Mouse (Mus musculus) forebrain, embryonic 14.5 days (tissue): ENCODE measurements around the gene 1700025G04Rik. TPM values are rescaled to one million over a fixed set of nuclear protein-coding genes. Genes with fewer than 3 reads are reported as not detected.

Experiments used
- ATAC-seq: fragments of 200-750 bp; cut with Nextera tagmentation; 2 replicates; pipeline ENCODE4 v1.8.0; 2017; ENCODE audit warnings: mild to moderate bottlenecking, moderate library complexity
- DNase-seq: peaks from one replicate; pipeline ENCODE4 v3.0.0-alpha.2; 2015; ENCODE audit warnings: low spot score
- H3K27ac ChIP-seq: fragments of 300-500 bp; sonication (generic); 2 replicates; pipeline ENCODE4 v1.5.1; 2014; ENCODE audit warnings: low read depth, mild to moderate bottlenecking, control low read depth, low read length, moderate library complexity
- H3K27me3 ChIP-seq: fragments of 300-500 bp; sonication (generic); replicated peaks from 2 replicates; pipeline ENCODE4 v1.6.1; 2014; ENCODE audit warnings: low read length, control low read depth, mixed read lengths; ENCODE audit not compliant: control insufficient read depth, insufficient read depth
- H3K36me3 ChIP-seq: fragments of 300-500 bp; sonication (generic); 2 replicates; pipeline ENCODE4 v1.6.1; 2014; ENCODE audit warnings: low read length, control low read depth; ENCODE audit not compliant: control insufficient read depth, insufficient read depth
- H3K4me1 ChIP-seq: fragments of 300-500 bp; sonication (generic); 2 replicates; pipeline ENCODE4 v1.6.1; 2014; ENCODE audit warnings: antibody characterized with exemption, low read length, control low read depth; ENCODE audit not compliant: control insufficient read depth, insufficient read depth
- H3K4me2 ChIP-seq: fragments of 300-500 bp; sonication (generic); 2 replicates; pipeline ENCODE4 v1.6.1; 2014; ENCODE audit warnings: mild to moderate bottlenecking, control low read depth, low read length
- H3K4me3 ChIP-seq: fragments of 300-500 bp; sonication (generic); 2 replicates; pipeline ENCODE4 v1.5.1; 2014; ENCODE audit warnings: low read depth, low read length, control low read depth
- H3K9ac ChIP-seq: fragments of 300-500 bp; sonication (generic); 2 replicates; pipeline ENCODE4 v1.6.1; 2014; ENCODE audit warnings: mild to moderate bottlenecking, low read length, control low read depth, moderate library complexity
- H3K9me3 ChIP-seq: fragments of 300-500 bp; sonication (generic); replicated peaks from 2 replicates; pipeline ENCODE4 v1.6.1; 2016; ENCODE audit warnings: low read length, control low read depth, mixed read lengths; ENCODE audit not compliant: control insufficient read depth
- WGBS: fragments of 180-500 bp; shearing (Covaris S2); extraction: QIAGEN DNeasy Blood & Tissue Kit; methylation state at CpG from one replicate; pipeline ENCODE4 v1.1.7; 2014; 5-methylcytosine and 5-hydroxymethylcytosine counted together
- polyA plus RNA-seq: library from polyadenylated mRNA; unstranded; fragments of >200 nt; fragmentation: Nextera tagmentation; extraction: Ambion mirVana; gene quantifications from 2 replicates; pipeline ENCODE4 v1.2.1, GENCODE M21; 2014

Gene 1700025G04Rik
- polyA plus RNA-seq, 1 experiment from 2014 or later, result 25.3 TPM

DNA sequence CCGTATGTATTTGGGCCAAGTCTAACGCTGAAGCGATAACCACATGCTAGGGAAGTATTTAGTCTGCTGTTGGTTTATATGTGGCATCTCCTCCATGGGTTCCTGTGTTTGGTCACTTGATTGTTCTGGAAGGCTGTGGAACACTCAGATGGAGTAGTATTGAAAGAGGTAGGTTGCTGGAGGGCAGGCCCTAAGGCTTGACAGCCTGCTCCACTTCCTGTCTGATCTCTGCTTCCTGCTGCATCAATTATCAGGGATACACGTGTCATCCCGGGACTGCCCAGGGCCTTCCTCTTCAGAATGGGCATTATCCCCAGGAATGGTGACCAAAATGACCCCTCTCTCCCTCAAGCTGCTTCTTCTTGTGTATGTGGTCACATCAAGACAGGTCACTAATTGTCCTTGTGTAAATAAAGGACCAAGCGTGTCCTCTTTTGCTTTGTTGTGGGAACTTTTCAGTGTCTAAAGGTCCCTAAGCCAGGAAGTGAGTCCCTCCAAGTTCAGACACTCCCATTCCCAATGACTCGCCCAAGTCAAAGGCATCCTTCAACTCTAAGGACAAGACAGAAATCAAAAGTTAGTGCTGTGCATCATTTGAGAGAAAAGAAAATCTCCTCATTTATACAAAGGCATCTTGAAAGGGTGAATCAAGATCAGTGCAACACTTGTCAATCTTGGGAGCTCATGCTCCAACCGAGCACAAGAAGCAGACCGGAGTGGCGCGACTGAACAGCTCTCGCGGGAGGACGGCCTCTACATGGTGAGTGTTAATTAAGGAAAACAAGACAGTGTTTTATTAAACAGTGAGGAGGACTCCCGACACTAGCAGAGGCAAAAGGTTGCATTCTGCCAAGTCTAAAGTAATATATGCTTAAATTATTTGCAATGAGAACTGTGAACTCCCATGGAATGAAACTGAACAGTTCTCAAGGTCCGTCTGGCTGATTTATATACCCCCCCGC, 114.2 kb downstream of the 1700025G04Rik start:
- peaks cover 29% of the 10 kb centered on the region for H3K4me1 ChIP-seq
- no peak for DNase-seq
- H3K36me3 ChIP-seq, result no peaks in the 10 kb centered on the region
- H3K9ac ChIP-seq, result no peak overlapping the region
- no peak overlapping the region for H3K4me2 ChIP-seq
- no peaks in the 10 kb centered on the region for H3K27me3 ChIP-seq
- 71% methylated on average over 17 of the region's 17 CpGs for WGBS
- ATAC-seq, result no peak
- H3K9me3 ChIP-seq, result no peaks in the 10 kb centered on the region
- H3K4me3 ChIP-seq, result no peak overlapping the region
- no peak overlapping the region for H3K27ac ChIP-seq

DNA sequence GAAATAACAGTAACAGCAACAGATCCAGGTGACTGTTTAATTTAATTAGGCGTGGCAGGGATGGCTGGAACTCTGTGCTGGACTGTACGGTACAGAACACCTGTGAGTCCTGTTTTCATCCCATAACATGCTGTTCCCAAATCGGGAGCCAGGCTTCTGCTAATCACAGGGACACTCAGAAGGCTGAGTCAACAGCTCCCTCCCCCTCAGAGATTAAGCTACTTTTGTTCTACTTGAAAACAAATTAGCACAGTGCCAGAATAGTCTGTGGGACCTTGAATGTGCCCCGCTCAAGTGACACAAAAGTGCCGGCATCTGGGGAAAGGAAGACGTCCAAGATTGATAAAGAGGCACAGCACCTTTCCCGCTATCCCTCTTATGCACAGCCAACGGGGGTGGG, 115.0 kb downstream of the 1700025G04Rik start:
- no peaks in the 10 kb centered on the region for H3K27me3 ChIP-seq
- no peak overlapping the region for H3K4me2 ChIP-seq
- ATAC-seq, result no peak; the same call in 1 of the 2 replicates
- H3K9ac ChIP-seq, result no peak overlapping the region
- DNase-seq, result peak; percentile 40
- no peak overlapping the region for H3K4me3 ChIP-seq
- H3K9me3 ChIP-seq, result no peaks in the 10 kb centered on the region
- no peaks in the 10 kb centered on the region for H3K36me3 ChIP-seq
- H3K27ac ChIP-seq, result no peak overlapping the region
- WGBS, result 23% methylated on average over 8 of the region's 8 CpGs
- peaks cover 27% of the 10 kb centered on the region for H3K4me1 ChIP-seq

DNA sequence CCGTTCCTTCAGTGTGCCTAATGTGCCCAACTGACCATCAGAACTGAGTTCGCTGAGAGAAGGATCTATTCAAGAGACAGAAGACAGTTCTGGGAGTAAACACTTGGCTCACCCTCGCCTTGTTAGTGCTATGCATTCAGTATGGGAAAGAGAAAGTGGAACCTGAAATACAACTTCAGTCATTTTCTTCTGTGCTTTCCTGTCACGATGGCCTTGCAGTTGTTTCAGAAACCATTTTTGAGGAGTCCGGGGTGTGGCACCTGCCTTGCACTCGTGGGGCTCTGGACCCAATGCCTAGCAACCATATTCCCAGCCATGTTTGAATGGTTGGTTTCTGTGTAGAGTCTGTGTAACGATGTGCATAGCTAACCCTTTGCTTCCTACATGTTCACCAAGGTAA, 115.5 kb downstream of the 1700025G04Rik start:
- Histone ChIP-seq H3K4me1 (peaks cover 27% of the 10 kb centered on the region), H3K4me3 (no peak overlapping the region), H3K27me3 (no peaks in the 10 kb centered on the region), H3K27ac (no peak overlapping the region), H3K9ac (no peak overlapping the region), H3K9me3 (no peaks in the 10 kb centered on the region), H3K36me3 (no peaks in the 10 kb centered on the region), H3K4me2 (no peak overlapping the region)
- 75% methylated on average over 7 of the region's 7 CpGs for WGBS
- DNase-seq (no peak), ATAC-seq (no peak)

DNA sequence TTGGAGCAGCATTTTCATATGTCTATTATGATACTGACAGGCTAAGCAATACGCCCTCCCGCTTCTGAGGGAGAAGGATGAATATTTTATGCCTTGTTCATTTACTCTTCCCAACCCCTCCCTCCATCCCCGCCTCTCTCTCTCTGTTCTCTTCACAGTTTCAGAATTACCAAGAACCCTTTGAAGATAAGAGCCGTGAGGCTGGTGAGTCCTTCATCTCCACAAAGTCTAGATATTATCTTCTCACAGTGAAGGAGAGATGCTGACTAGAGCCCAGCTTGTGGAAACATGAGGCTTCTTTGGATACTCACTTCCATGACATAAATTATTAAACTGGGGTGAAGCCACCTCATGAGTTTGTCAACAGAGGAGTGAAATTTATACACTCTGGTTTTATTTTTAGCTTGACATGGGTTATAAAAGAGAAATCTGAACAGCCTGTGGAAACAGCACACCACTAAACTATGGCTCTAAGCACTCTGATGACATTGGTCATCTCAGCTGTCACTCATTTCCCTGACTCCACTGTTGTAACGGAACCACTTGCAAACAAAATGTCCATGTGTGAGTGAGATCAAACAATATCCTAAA, 116.7 kb downstream of the 1700025G04Rik start:
- Histone ChIP-seq H3K9me3 (no peaks in the 10 kb centered on the region), H3K4me1 (peaks cover 27% of the 10 kb centered on the region), H3K4me2 (no peak overlapping the region), H3K4me3 (no peak overlapping the region), H3K36me3 (no peaks in the 10 kb centered on the region), H3K27me3 (no peaks in the 10 kb centered on the region), H3K27ac (no peak overlapping the region), H3K9ac (no peak overlapping the region)
- no peak for ATAC-seq
- WGBS, result 94% methylated on average over 5 of the region's 5 CpGs
- DNase-seq, result no peak

DNA sequence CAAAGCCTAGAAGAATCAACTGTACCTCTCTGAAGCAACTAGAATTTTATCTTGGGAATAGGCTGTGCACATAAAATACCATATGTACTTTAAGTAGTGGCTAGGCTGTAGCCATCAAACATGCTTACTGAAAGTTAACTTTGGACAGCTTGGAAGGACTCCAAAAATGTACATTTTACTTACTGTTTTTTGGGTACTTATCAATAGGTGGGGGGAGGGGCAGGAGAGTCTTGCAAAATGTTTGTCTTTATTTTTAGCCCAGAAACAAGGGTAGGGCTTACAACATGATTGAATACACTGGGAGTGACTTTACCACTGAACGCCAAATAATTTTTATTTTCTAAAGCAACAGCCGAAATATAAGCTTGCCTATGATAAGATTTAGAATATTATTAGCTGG, 118.3 kb downstream of the 1700025G04Rik start:
- ATAC-seq, result no peak
- Histone ChIP-seq H3K4me2 (no peak overlapping the region), H3K36me3 (no peaks in the 10 kb centered on the region), H3K9ac (no peak overlapping the region), H3K4me3 (no peak overlapping the region), H3K27me3 (no peaks in the 10 kb centered on the region), H3K27ac (no peak overlapping the region), H3K9me3 (no peaks in the 10 kb centered on the region), H3K4me1 (peaks cover 15% of the 10 kb centered on the region)
- WGBS, result 94% methylated on average over 2 of the region's 2 CpGs
- DNase-seq, result no peak

DNA sequence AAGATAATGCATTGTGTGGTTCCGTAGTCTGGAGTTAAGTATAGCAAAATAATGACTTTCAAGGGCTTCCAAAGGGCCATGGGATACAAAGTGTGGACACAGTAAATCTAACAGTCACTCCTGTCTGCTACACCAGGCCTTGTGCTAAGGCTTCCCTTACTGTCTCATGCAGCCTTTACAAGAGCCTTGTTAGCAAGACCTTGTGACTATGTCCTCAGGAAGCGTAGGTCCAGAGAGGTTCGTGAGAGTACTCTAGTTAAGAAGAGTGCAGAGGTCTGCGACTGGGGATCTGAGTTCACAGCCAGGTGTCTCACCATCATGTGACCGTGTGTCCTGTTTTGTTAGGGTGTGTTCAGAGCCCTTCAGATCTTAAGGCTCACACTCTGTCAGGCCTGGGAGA, 121.8 kb downstream of the 1700025G04Rik start:
- DNase-seq (no peak), ATAC-seq (no peak)
- H3K4me2 ChIP-seq, result no peak overlapping the region
- H3K4me3 ChIP-seq, result no peak overlapping the region
- H3K27ac ChIP-seq, result no peak overlapping the region
- no peaks in the 10 kb centered on the region for H3K36me3 ChIP-seq
- no peaks in the 10 kb centered on the region for H3K9me3 ChIP-seq
- H3K27me3 ChIP-seq, result no peaks in the 10 kb centered on the region
- H3K4me1 ChIP-seq, result no peaks in the 10 kb centered on the region
- WGBS, result 91% methylated on average over 5 of the region's 5 CpGs
- H3K9ac ChIP-seq, result no peak overlapping the region

DNA sequence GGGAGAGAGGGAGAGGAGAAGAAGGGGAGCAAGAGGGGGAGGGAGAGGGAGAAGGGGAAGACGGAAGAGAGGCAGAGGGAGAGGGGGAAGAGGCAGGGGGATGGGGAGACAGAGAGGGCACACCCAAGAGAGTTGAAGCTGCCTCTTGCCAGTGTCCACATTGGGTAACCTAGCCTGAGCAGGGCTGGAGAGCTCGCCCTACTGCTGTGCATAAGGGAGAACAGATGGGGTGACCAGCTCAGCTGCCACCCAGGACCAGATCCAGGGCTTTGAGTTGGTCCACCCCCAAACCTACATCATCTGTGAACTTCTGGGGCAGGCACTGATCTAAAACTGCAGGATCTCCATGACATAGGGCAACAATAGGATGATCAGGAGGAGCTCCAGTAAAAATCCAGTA, 125.1 kb downstream of the 1700025G04Rik start:
- Histone ChIP-seq H3K4me3 (no peak overlapping the region), H3K27ac (no peak overlapping the region)
- 90% methylated on average over 2 of the region's 2 CpGs for WGBS

DNA sequence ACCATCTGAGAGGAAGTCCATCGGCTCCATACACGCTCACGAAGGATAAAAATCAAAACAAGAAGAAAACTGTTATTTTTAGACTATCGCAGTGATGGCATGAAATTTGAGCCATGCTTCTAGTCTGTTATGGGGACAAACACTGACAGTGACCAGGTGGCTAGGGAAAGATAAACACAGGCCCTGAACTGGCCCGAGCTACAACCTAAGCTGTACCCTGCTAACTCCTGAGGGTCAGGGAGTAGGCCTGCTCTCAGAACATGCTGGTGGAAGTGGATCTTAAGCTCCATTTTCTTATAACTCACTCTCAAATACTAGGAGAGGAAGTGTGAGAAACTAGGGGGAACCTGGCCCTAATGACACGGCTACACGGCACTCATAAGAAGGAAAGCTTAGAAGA, 126.7 kb downstream of the 1700025G04Rik start:
- no peak overlapping the region for H3K4me2 ChIP-seq
- no peak for ATAC-seq

More for the DNA sequence above, 125.1 kb downstream of the 1700025G04Rik start:
- Histone ChIP-seq H3K4me2 (no peak overlapping the region), H3K9ac (no peak overlapping the region), H3K36me3 (no peaks in the 10 kb centered on the region), H3K9me3 (no peaks in the 10 kb centered on the region), H3K27me3 (no peaks in the 10 kb centered on the region), H3K4me1 (no peaks in the 10 kb centered on the region)
- no peak for ATAC-seq
- no peak for DNase-seq

DNA sequence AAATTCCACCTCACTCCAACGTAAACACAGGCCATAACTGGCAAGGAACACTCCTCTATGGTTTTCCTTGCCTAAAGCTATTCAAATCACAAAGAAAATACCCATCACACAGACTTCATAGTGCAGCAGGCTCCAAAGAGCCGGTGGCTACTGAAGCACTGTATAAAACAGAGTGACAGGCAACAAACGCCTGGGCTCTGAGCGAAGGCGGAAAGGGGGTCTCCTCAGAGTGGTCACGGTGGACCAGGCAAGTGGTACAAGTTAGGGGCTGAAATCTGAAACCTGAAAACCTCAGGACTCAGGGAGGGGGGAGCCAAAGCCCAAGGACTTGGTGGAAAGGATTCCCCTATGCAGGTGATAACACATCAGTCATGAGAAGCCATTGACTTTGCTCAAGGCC, 127.8 kb downstream of the 1700025G04Rik start:
- WGBS, result 72% methylated on average over 6 of the region's 6 CpGs

More for the DNA sequence above, 126.7 kb downstream of the 1700025G04Rik start:
- Histone ChIP-seq H3K27ac (no peak overlapping the region), H3K9ac (no peak overlapping the region), H3K4me1 (no peaks in the 10 kb centered on the region), H3K36me3 (no peaks in the 10 kb centered on the region), H3K9me3 (no peaks in the 10 kb centered on the region), H3K27me3 (no peaks in the 10 kb centered on the region), H3K4me3 (no peak overlapping the region)
- WGBS, result 94% methylated on average over 7 of the region's 7 CpGs
- DNase-seq, result no peak

More for the DNA sequence above, 127.8 kb downstream of the 1700025G04Rik start:
- 0 out of 2 replicates have a peak, but pooled peaks cover 3% of the 10 kb centered on the region for H3K4me1 ChIP-seq
- H3K27ac ChIP-seq, result no peak overlapping the region
- H3K9ac ChIP-seq, result no peak overlapping the region
- no peak overlapping the region for H3K4me2 ChIP-seq
- no peaks in the 10 kb centered on the region for H3K27me3 ChIP-seq
- H3K4me3 ChIP-seq, result no peak overlapping the region
- no peak for DNase-seq
- ATAC-seq, result no peak
- H3K36me3 ChIP-seq, result no peaks in the 10 kb centered on the region
- H3K9me3 ChIP-seq, result no peaks in the 10 kb centered on the region
